Mouse (Mus musculus) lung, embryonic 14.5 days (tissue): Measurements from ENCODE around the gene Phf23. TPM values are rescaled to one million over a fixed set of nuclear protein-coding genes. Genes with fewer than 3 reads are reported as not detected.

Experiments
- ATAC-seq: fragments of 200-750 bp; cut with Nextera tagmentation; 2 replicates; pipeline ENCODE4 v1.8.0; 2017; ENCODE audit warnings: mild to moderate bottlenecking, moderate TSS enrichment, moderate library complexity; ENCODE audit not compliant: insufficient read depth
- DNase-seq: peaks from one replicate; pipeline ENCODE4 v3.0.0-alpha.2; 2015
- H3K27ac ChIP-seq: fragments of 300-500 bp; sonication (generic); 2 replicates; pipeline ENCODE4 v1.5.1; 2014; ENCODE audit warnings: low read depth, mild to moderate bottlenecking, moderate library complexity
- H3K27me3 ChIP-seq: fragments of 300-500 bp; sonication (generic); 2 replicates; pipeline ENCODE4 v1.6.1; 2014; ENCODE audit warnings: low read length, control low read depth; ENCODE audit not compliant: insufficient read depth
- H3K36me3 ChIP-seq: fragments of 300-500 bp; sonication (generic); 2 replicates; pipeline ENCODE4 v1.6.1; 2014; ENCODE audit warnings: control low read depth; ENCODE audit not compliant: insufficient read depth
- H3K4me1 ChIP-seq: fragments of 300-500 bp; sonication (generic); 2 replicates; pipeline ENCODE4 v1.6.1; 2014; ENCODE audit warnings: antibody characterized with exemption, control low read depth; ENCODE audit not compliant: insufficient read depth
- H3K4me2 ChIP-seq: fragments of 300-500 bp; sonication (generic); 2 replicates; pipeline ENCODE4 v1.6.1; 2014; ENCODE audit warnings: mild to moderate bottlenecking
- H3K4me3 ChIP-seq: fragments of 300-500 bp; sonication (generic); 2 replicates; pipeline ENCODE4 v1.5.1; 2014; ENCODE audit warnings: low read depth, low read length
- H3K9ac ChIP-seq: fragments of 300-500 bp; sonication (generic); 2 replicates; pipeline ENCODE4 v1.6.1; 2014
- H3K9me3 ChIP-seq: fragments of 300-500 bp; sonication (generic); 2 replicates; pipeline ENCODE4 v1.6.1; 2016; ENCODE audit warnings: low read depth, low read length, control low read depth
- CTCF ChIP-seq: IDR thresholded peaks from 2 replicates; pipeline ENCODE4 v1.5.1; 2016; ENCODE audit warnings: antibody characterized with exemption, low read depth
- WGBS: fragments of 180-500 bp; shearing (Covaris S2); extraction: QIAGEN DNeasy Blood & Tissue Kit; methylation state at CpG from one replicate; pipeline ENCODE4 v1.1.7; 2014; 5-methylcytosine and 5-hydroxymethylcytosine counted together
- polyA plus RNA-seq: library from polyadenylated mRNA; unstranded; fragments of >200 nt; fragmentation: Nextera tagmentation; extraction: Ambion mirVana; gene quantifications from 2 replicates; pipeline ENCODE4 v1.2.1, GENCODE M21; 2014

The Phf23 gene
- polyA plus RNA-seq, 1 experiment from 2014 or later, result 41.1 TPM

DNA sequence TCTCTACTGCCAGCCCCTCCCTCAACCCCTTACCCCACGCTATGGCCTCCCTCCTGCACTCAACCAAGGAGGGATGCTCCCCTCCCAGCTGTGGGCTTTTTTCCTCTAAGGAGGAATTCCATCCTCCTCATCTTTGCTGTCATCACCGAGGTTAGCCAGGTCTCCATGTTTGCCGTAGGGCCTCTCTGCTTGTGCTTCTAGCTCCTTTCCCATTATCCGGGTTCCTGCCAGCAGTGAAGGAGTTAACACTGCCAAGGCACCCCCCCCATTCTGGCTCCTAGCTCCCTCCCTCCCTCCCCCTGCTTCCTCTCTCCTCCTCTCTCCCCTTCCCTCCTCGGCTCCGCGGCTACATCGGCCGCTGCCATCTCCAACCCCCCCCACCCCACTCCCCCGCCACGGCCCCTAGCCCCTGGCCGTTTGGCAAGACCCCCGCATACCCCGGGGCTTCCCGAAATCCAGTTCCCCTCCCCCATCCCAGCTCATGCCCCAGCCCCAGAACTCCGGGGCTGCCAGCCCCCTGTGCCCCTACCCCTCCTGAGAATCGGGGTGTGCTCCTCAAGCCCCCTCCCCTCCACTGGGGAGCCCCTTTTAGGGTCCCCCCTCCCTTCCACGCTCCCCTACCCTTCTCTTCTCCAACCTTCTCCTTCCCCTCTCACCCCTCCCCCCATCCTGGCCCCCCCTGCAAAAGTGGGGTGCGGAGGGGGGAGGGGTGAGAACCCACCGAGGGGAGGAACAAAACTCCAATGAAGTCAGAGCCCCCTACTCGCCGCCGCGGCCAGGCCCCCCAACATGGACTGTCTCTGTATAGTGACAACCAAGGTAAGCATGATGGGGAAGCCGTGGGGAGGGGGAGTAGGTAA lies 22.8 kb downstream of the Phf23 start:
- H3K36me3 ChIP-seq, result peaks cover 8% of the 10 kb centered on the region; the same call in 1 of the 2 replicates
- H3K4me3 ChIP-seq, result peak overlapping the region; percentile 66
- no peak for ATAC-seq
- no peak for TF ChIP-seq CTCF
- H3K4me1 ChIP-seq, result peaks cover 16% of the 10 kb centered on the region
- no peaks in the 10 kb centered on the region for H3K27me3 ChIP-seq
- H3K9me3 ChIP-seq, result no peaks in the 10 kb centered on the region
- DNase-seq, result peak; percentile 86
- peak overlapping the region; percentile 80 for H3K9ac ChIP-seq
- peak overlapping the region; percentile 93 for H3K4me2 ChIP-seq
- peak overlapping the region; percentile 88 for H3K27ac ChIP-seq
- WGBS, result 1% methylated on average over 24 of the region's 25 CpGs

DNA sequence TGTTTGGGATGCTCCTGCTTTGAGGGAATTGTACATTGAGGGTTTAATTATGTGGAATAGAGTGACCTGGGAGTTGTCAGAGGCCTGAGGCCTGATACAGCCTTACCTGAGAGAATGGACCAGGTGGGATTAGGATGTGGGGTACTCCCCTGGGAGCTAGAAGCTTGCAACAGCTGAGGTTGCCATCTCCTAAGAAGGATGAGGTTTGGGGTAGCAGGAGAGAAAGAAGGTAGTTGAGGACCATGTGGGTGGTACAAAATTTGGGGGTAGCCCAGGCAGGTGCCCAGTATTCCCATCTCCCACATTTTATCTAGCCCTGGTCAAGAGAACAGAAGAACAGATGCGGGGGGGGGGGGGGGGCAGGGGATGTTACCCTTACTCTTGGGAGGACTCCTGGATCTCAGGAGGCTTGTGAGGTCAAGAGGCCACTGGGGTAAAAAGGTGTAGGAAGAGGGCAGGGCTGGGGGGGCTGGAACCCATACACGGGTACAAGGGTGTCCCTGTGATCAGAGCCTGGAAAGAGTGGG lies 24.0 kb downstream of the Phf23 start:
- H3K9ac ChIP-seq, result peak overlapping the region; percentile 80; the same call in 1 of the 2 replicates
- H3K36me3 ChIP-seq, result no peaks in the 10 kb centered on the region
- no peak for TF ChIP-seq CTCF
- peaks cover 23% of the 10 kb centered on the region for H3K4me1 ChIP-seq
- DNase-seq (no peak), ATAC-seq (no peak)
- peak overlapping the region; percentile 66 for H3K4me3 ChIP-seq
- peak overlapping the region; percentile 68 for H3K27ac ChIP-seq
- no peaks in the 10 kb centered on the region for H3K9me3 ChIP-seq
- no peaks in the 10 kb centered on the region for H3K27me3 ChIP-seq
- 0% methylated on average over 1 of the region's 2 CpGs for WGBS
- H3K4me2 ChIP-seq, result peak overlapping the region; percentile 93

DNA sequence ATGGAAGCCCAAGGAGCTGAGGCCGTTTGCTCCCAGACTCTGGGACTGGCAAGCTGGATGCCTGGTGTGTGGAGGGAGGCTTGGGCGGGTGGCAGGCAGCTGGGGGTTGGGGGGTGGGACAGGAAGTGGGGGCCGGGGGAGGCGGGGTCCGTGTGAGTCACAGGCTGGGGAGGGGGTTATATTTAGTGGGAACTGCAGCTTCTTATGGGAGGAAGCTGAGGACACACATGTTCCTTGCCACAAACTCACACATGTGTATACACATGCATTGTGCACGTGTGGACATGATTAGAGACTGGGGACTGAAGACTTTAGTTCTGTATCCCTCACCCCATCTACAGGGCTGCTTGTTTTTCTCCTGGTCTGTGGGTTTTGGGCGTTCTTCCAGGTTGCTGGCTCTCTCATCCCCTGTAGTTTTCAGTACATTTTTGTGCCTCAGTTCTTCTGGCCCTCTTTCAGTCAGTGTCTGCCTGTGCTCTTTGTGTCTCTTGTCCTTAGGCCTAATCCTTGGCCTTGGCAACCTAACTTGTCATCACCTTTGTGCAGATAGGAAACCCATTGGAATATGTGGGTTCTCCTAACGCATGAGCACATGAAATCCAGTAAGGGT lies 24.6 kb downstream of the Phf23 start:
- no peaks in the 10 kb centered on the region for H3K36me3 ChIP-seq
- H3K9ac ChIP-seq, result peak overlapping the region; percentile 29; the same call in 1 of the 2 replicates
- H3K9me3 ChIP-seq, result no peaks in the 10 kb centered on the region
- WGBS, result 13% methylated on average over 8 of the region's 8 CpGs
- ATAC-seq (no peak), DNase-seq (peak; percentile 28)
- H3K27me3 ChIP-seq, result no peaks in the 10 kb centered on the region
- peak overlapping the region; percentile 68 for H3K27ac ChIP-seq
- no peak for TF ChIP-seq CTCF
- H3K4me2 ChIP-seq, result peak overlapping the region; percentile 93
- peaks cover 23% of the 10 kb centered on the region for H3K4me1 ChIP-seq
- peak overlapping the region; percentile 66 for H3K4me3 ChIP-seq

DNA sequence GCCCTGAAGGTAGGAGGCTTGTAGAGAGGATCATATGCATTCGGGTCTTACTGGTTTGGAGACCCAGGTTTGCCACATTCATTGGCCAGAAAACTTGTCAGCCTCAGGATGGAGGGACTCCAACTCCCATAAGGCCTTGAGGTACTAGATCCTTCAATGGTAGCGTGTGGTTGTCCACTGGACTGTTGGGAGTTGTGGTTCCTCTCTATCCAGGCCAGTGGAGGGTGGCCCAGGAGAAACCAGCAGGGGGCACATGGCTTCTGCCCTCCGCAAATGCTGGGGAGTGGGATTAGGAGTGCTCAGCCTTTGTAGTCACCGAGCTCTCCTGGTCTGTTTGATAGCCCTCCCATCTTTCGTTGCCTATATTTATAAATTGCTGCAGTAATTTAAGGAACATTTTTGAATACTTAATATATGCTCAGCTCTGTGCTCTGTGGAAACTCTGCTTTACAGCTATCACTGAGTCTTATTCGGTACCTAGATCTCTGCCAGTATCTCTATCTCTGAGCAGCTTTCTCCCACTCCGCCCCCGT lies 25.2 kb downstream of the Phf23 start:
- peaks cover 24% of the 10 kb centered on the region for H3K4me1 ChIP-seq
- H3K36me3 ChIP-seq, result no peaks in the 10 kb centered on the region
- H3K27ac ChIP-seq, result peak overlapping the region; percentile 68; the same call in 1 of the 2 replicates
- TF ChIP-seq CTCF, result peak; percentile 72
- H3K9ac ChIP-seq, result no peak overlapping the region
- ATAC-seq (peak; percentile 86), DNase-seq (peak; percentile 89)
- H3K27me3 ChIP-seq, result no peaks in the 10 kb centered on the region
- H3K9me3 ChIP-seq, result no peaks in the 10 kb centered on the region
- WGBS, result under 1% methylated on average over 8 of the region's 8 CpGs
- peak overlapping the region; percentile 93 for H3K4me2 ChIP-seq
- peak overlapping the region; percentile 66 for H3K4me3 ChIP-seq

DNA sequence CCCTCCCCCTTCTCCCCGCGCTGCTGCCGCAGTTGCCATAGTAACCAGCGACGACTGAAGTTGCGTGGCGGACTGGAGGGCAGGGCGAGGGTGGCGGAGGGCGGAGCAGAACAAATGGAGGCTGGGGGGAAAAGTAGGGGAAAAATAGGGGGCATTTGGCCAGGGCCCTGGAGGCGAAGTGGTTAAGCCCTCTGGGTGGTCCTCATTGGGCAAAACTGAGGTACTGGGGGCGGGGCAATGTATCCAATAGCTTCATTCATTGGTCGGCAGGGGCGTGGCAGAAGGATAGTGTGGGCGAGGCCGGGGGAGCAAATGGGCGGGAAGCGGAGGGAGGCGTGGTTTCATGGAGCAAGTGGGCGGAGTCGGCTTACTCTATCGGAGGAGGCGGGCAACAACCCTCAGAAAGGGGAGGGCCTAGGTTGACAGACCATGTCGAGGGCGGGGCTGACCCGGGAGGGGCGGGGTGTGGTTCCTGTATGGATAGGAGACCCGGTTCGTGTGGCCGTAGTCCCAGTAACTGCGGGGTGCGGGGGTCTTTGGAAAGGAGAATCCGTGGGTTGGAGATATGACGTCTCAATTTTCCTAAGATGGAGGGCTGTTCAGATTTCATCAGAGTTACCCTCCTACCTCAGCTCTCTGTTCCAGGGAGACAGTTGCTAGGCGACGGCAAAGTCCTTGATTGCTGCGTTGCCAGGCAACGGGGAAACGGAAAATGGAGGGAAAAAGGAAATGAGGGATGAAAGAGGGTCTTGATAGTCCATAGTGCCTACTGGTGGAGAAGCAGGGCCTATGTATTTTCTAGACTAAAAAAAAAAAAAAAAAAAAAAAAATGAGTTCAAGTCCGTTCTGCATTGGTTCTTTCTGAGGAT lies 25.9 kb downstream of the Phf23 start:
- H3K4me3 ChIP-seq, result peak overlapping the region; percentile 66
- TF ChIP-seq CTCF, result peak; percentile 35
- ATAC-seq (peak; percentile 62), DNase-seq (peak; percentile 99)
- H3K9me3 ChIP-seq, result no peaks in the 10 kb centered on the region
- whole genome bisulfite sequencing, result 1% methylated on average over 40 of the region's 40 CpGs
- H3K27me3 ChIP-seq, result no peaks in the 10 kb centered on the region
- H3K9ac ChIP-seq, result no peak overlapping the region
- no peaks in the 10 kb centered on the region for H3K36me3 ChIP-seq
- peak overlapping the region; percentile 67; the same call in 1 of the 2 replicates for H3K27ac ChIP-seq
- peak overlapping the region; percentile 93 for H3K4me2 ChIP-seq
- H3K4me1 ChIP-seq, result peaks cover 31% of the 10 kb centered on the region

DNA sequence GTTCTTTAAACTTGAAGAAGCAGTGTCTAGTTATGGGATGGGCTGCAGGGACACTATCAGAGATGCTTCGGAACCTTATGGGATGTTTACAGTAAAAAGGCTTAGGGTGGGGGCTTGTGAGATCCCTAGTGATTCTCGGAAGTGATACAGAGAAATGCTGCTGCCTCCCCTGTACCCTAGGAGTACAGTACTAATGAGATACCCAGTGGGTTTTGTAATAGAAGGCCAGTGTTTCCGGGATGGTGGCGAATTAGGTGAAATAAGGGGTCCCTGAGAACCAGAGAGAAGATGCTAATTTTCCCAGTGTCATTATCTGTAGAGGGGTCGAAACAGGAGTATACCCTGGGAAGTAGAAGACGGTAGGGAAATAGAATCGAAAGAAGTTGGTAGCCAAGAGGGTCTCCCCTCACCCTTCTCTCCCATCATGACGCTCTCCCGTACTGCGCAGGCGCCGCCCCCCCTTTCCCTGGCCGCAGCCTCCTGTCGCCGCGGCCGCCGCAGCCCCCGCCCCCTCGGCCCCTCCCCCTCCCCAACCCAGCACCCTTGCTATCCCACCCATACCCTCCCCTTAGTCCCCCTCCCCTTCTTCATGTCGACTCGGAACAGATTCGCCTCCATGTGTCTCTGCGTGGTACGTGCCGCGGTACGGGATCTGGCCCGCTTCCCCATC lies 28.0 kb downstream of the Phf23 start:
- no peaks in the 10 kb centered on the region for H3K9me3 ChIP-seq
- no peaks in the 10 kb centered on the region for H3K27me3 ChIP-seq
- peak overlapping the region; percentile 36; the same call in 1 of the 2 replicates for H3K27ac ChIP-seq
- peaks cover 38% of the 10 kb centered on the region for H3K4me1 ChIP-seq
- WGBS, result 4% methylated on average over 29 of the region's 29 CpGs
- H3K4me3 ChIP-seq, result peak overlapping the region; percentile 33
- H3K4me2 ChIP-seq, result peak overlapping the region; percentile 63
- peak; percentile 66 for DNase-seq
- no peaks in the 10 kb centered on the region for H3K36me3 ChIP-seq
- peak overlapping the region; percentile 47 for H3K9ac ChIP-seq
- no peak for ATAC-seq
- no peak for TF ChIP-seq CTCF
